Comparison of ENCODE assay signal across 8 mouse cellular contexts in the genomic region with DNA sequence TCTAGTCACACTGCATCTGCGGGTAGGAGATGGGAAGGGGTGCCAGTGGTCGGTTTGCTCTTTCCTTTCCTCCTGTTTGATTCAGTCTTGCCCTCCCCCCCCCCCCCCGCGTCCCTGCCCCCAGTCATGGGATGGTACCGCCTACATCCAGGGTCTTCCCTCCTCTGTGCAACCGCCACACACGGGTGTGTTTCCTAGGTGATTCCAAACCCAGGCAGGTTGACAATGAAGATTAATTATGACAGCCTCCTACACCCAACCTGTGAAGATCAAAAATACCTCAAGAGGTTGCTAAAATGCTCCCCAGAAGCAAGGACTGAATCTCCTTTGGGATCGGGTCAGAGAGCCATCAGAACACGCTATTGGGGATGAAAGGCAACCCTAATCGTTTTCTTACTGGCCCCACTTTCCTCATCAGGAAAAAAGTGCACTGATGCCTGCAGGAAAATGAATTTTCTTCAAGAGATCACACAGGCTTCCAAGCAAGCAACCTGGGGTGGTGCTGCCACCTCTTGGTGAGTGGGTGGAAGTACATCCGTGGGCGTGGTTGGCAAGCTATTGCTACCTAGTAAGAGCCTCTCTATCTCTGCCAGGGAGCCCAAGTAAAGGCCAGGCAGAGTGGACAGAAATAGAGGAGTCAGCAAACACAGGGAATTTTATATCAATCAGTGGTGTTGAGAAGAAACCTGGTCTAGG. TPM values are rescaled to one million over a fixed set of nuclear protein-coding genes. Genes with fewer than 3 reads are reported as not detected.
DNase-seq lines count a peak whose midpoint lies in the region; ATAC-seq and TF ChIP-seq lines count a peak whose summit lies in the region.

No protein-coding gene starts in this region.

- H3K79me2 ChIP-seq in C2C12 (ENCODE audit: control insufficient read depth, insufficient read depth) = no peaks in the 10 kb centered on the region

- H3K9ac ChIP-seq in heart, embryonic 12.5 days = no peak overlapping the region
- H3K9ac ChIP-seq in kidney, postnatal 0 days (ENCODE audit: low read depth, low read length) = peak overlapping the region; percentile 40; the same call in 1 of the 2 replicates
- peak overlapping the region; percentile 56 for H3K9ac ChIP-seq in liver, embryonic 11.5 days (ENCODE audit: low read depth, low read length)
- H3K9ac ChIP-seq in stomach, embryonic 14.5 days (replicated peaks; ENCODE audit: low read depth, low read length) = no peak overlapping the region

- WGBS in heart, embryonic 12.5 days = 8% methylated on average over 9 of the region's 12 CpGs
- 13% methylated on average over 11 of the region's 12 CpGs for WGBS in kidney, postnatal 0 days
- 7% methylated on average over 10 of the region's 12 CpGs for WGBS in liver, embryonic 11.5 days
- 13% methylated on average over 10 of the region's 12 CpGs for WGBS in stomach, embryonic 14.5 days

- H3K4me1 ChIP-seq in heart, embryonic 12.5 days (replicated peaks) = peaks cover 23% of the 10 kb centered on the region
- 0 out of 2 replicates have a peak, but pooled peaks cover 5% of the 10 kb centered on the region for H3K4me1 ChIP-seq in kidney, postnatal 0 days (replicated peaks; ENCODE audit: insufficient read depth, low read length)
- H3K4me1 ChIP-seq in liver, embryonic 11.5 days (replicated peaks; ENCODE audit: control insufficient read depth, insufficient read depth, low read length) = peaks cover 18% of the 10 kb centered on the region
- H3K4me1 ChIP-seq in stomach, embryonic 14.5 days (ENCODE audit: control insufficient read depth, insufficient read depth, low read length) = peaks cover 3% of the 10 kb centered on the region; the same call in 1 of the 2 replicates

- no peaks in the 10 kb centered on the region for H3K27me3 ChIP-seq in C2C12 (ENCODE audit: control insufficient read depth, insufficient read depth, insufficient read length)
- H3K27me3 ChIP-seq in heart, embryonic 12.5 days (replicated peaks) = no peaks in the 10 kb centered on the region
- H3K27me3 ChIP-seq in kidney, postnatal 0 days (ENCODE audit: insufficient read depth, low read length) = no peaks in the 10 kb centered on the region
- no peaks in the 10 kb centered on the region for H3K27me3 ChIP-seq in liver, embryonic 11.5 days (replicated peaks; ENCODE audit: control insufficient read depth, insufficient read depth, low read length)
- no peaks in the 10 kb centered on the region for H3K27me3 ChIP-seq in stomach, embryonic 14.5 days (ENCODE audit: control insufficient read depth, insufficient read depth, low read length)

- peak; percentile 79 for ATAC-seq in erythroblast, adult 5-6 weeks (replicated peaks; ENCODE audit: low FRiP score, poor library complexity, severe bottlenecking)
- no peak; the same call in 1 of the 2 replicates for ATAC-seq in heart, embryonic 12.5 days (ENCODE audit: insufficient number of reproducible peaks, low FRiP score)
- ATAC-seq in kidney, postnatal 0 days (replicated peaks; ENCODE audit: low FRiP score, low read depth) = peak; percentile 57; the same call in 1 of the 2 replicates
- ATAC-seq in liver, embryonic 11.5 days (replicated peaks; ENCODE audit: low FRiP score) = peak; percentile 62
- no peak for ATAC-seq in stomach, embryonic 14.5 days (ENCODE audit: insufficient number of reproducible peaks, insufficient read depth, low FRiP score, low read depth)

- H3K9me3 ChIP-seq in heart, embryonic 12.5 days (replicated peaks) = no peaks in the 10 kb centered on the region
- no peaks in the 10 kb centered on the region for H3K9me3 ChIP-seq in kidney, postnatal 0 days (replicated peaks; ENCODE audit: low read length)
- H3K9me3 ChIP-seq in liver, embryonic 11.5 days (ENCODE audit: control insufficient read depth, low read length) = no peaks in the 10 kb centered on the region
- no peaks in the 10 kb centered on the region for H3K9me3 ChIP-seq in stomach, embryonic 14.5 days (ENCODE audit: control insufficient read depth, low read depth, low read length)

- no peaks in the 10 kb centered on the region for H3K36me3 ChIP-seq in C2C12 (ENCODE audit: control insufficient read depth, insufficient read depth)
- H3K36me3 ChIP-seq in heart, embryonic 12.5 days = no peaks in the 10 kb centered on the region
- H3K36me3 ChIP-seq in kidney, postnatal 0 days (ENCODE audit: insufficient read depth, low read length) = no peaks in the 10 kb centered on the region
- no peaks in the 10 kb centered on the region for H3K36me3 ChIP-seq in liver, embryonic 11.5 days (ENCODE audit: control insufficient read depth, insufficient read depth, low read length)
- no peaks in the 10 kb centered on the region for H3K36me3 ChIP-seq in stomach, embryonic 14.5 days (ENCODE audit: control insufficient read depth, insufficient read depth, low read length)

- H3ac ChIP-seq in C2C12 (ENCODE audit: control insufficient read depth, insufficient read length, low read depth) = no peak overlapping the region

- 0 out of 2 replicates have a peak overlapping the region, but pooled peaks have one; percentile 3 for H3K27ac ChIP-seq in heart, embryonic 12.5 days (ENCODE audit: poor library complexity, severe bottlenecking)
- H3K27ac ChIP-seq in kidney, postnatal 0 days = peak overlapping the region; percentile 76; the same call in 1 of the 2 replicates
- H3K27ac ChIP-seq in liver, embryonic 11.5 days (ENCODE audit: low read depth, low read length) = peak overlapping the region; percentile 35
- H3K27ac ChIP-seq in stomach, embryonic 14.5 days (ENCODE audit: low read length) = peak overlapping the region; percentile 53; the same call in 1 of the 2 replicates

- H3K4me2 ChIP-seq in heart, embryonic 12.5 days = peak overlapping the region; percentile 67
- H3K4me2 ChIP-seq in kidney, postnatal 0 days (ENCODE audit: low read length) = peak overlapping the region; percentile 64
- peak overlapping the region; percentile 75 for H3K4me2 ChIP-seq in liver, embryonic 11.5 days
- peak overlapping the region; percentile 49 for H3K4me2 ChIP-seq in stomach, embryonic 14.5 days (replicated peaks; ENCODE audit: low read depth, low read length)

- H3K4me3 ChIP-seq in C2C12 (ENCODE audit: insufficient read depth, poor library complexity, severe bottlenecking) = no peak overlapping the region
- H3K4me3 ChIP-seq in heart, embryonic 12.5 days = peak overlapping the region; percentile 37
- H3K4me3 ChIP-seq in kidney, postnatal 0 days (replicated peaks; ENCODE audit: low read depth, low read length) = peak overlapping the region; percentile 28
- H3K4me3 ChIP-seq in liver, embryonic 11.5 days (ENCODE audit: low read depth, low read length) = peak overlapping the region; percentile 44
- H3K4me3 ChIP-seq in stomach, embryonic 14.5 days (ENCODE audit: low read depth, low read length) = peak overlapping the region; percentile 22

- DNase-seq in brain, adult 2 months (ENCODE audit: low read depth, low spot score) = peak; percentile 96
- DNase-seq in kidney, postnatal 0 days (ENCODE audit: low spot score) = peak; percentile 90
- DNase-seq in liver, embryonic 11.5 days (ENCODE audit: low spot score) = peak; percentile 82
- DNase-seq in naive thymus-derived CD4-positive, alpha-beta T cell, adult 2 months (ENCODE audit: low read depth) = peak; percentile 96

- peak; percentile 85 for TF ChIP-seq CTCF in C2C12 (IDR thresholded peaks at IDR 0.05; ENCODE audit: control insufficient read depth, insufficient read depth, insufficient read length)
- TF ChIP-seq CTCF in kidney, postnatal 0 days (IDR thresholded peaks at IDR 0.05; ENCODE audit: low read depth) = peak; percentile 98

- no peaks in the 10 kb centered on the region for H3K79me3 ChIP-seq in C2C12 (ENCODE audit: low read depth)

TF ChIP-seq in C2C12, 6 proteins besides CTCF, POLR2A, EP300 and RAD21:
- no peak for TF ChIP-seq CEBPB (IDR thresholded peaks at IDR 0.05; ENCODE audit: low read depth)
- TF ChIP-seq MAX (IDR thresholded peaks at IDR 0.05) = no peak
- TF ChIP-seq FOSL1 (IDR thresholded peaks at IDR 0.05; ENCODE audit: insufficient read depth, low read length, poor library complexity, severe bottlenecking) = no peak
- no peak for TF ChIP-seq MYOD1 (IDR thresholded peaks at IDR 0.05; ENCODE audit: control insufficient read depth, insufficient read length, low read depth)
- no peak for TF ChIP-seq USF1 (IDR thresholded peaks at IDR 0.05; ENCODE audit: low read depth)
- no peak for TF ChIP-seq MYOG (IDR thresholded peaks at IDR 0.05; ENCODE audit: control insufficient read depth, extremely low read depth, insufficient read length)

RNA-seq across cellular contexts. Expression of gene Vdac1, which starts 14.6 kb away (rescaled TPM):
- 296 TPM for polyA plus RNA-seq in C2C12 (2012; fragmentation: generic; extraction: Trizol)
- total RNA-seq in erythroblast, adult 5-6 weeks (2015; ENCODE audit: low replicate concordance) = 32.9 and 36.4 TPM in 2 replicates
- total RNA-seq in erythroblast, adult 5-6 weeks (2017; ENCODE audit: low replicate concordance) = 34.0 and 51.9 TPM in 2 replicates
- polyA plus RNA-seq in heart, embryonic 12.5 days (2016; fragmentation: Nextera tagmentation; extraction: Ambion mirVana) = 423 and 426 TPM in 2 replicates
- 355 and 398 TPM in 2 replicates for polyA plus RNA-seq in kidney, postnatal 0 days (2015; fragmentation: Nextera tagmentation; extraction: Ambion mirVana)
- polyA plus RNA-seq in liver, embryonic 11.5 days (2014; fragmentation: Nextera tagmentation; extraction: Ambion mirVana) = 228 and 243 TPM in 2 replicates
- 202 and 210 TPM in 2 replicates for polyA plus RNA-seq in stomach, embryonic 14.5 days (2014; fragmentation: Nextera tagmentation; extraction: Ambion mirVana)

RNA-seq across cellular contexts. Expression of gene 9530068E07Rik, which starts 50.1 kb away (rescaled TPM):
- polyA plus RNA-seq in C2C12 (2012; fragmentation: generic; extraction: Trizol) = 111 TPM
- total RNA-seq in erythroblast, adult 5-6 weeks (2015; ENCODE audit: low replicate concordance) = 30.6 and 35.1 TPM in 2 replicates
- 22.2 and 24.3 TPM in 2 replicates for total RNA-seq in erythroblast, adult 5-6 weeks (2017; ENCODE audit: low replicate concordance)
- polyA plus RNA-seq in heart, embryonic 12.5 days (2016; fragmentation: Nextera tagmentation; extraction: Ambion mirVana) = 234 and 246 TPM in 2 replicates
- polyA plus RNA-seq in kidney, postnatal 0 days (2015; fragmentation: Nextera tagmentation; extraction: Ambion mirVana) = 228 and 245 TPM in 2 replicates
- 124 and 141 TPM in 2 replicates for polyA plus RNA-seq in liver, embryonic 11.5 days (2014; fragmentation: Nextera tagmentation; extraction: Ambion mirVana)
- 212 and 229 TPM in 2 replicates for polyA plus RNA-seq in stomach, embryonic 14.5 days (2014; fragmentation: Nextera tagmentation; extraction: Ambion mirVana)

Comparison
In these comparisons a context has a peak if more than half of its experiments do, and no peak if none do; other contexts are left out.
1. ATAC-seq: peak in erythroblast, adult 5-6 weeks (single experiment), kidney, postnatal 0 days (single experiment) and liver, embryonic 11.5 days (single experiment); none in heart, embryonic 12.5 days (single experiment) and stomach, embryonic 14.5 days (single experiment).
2. H3K27ac ChIP-seq: peak in every context shown above with its lines; median percentile 76 in kidney, postnatal 0 days; 53 in stomach, embryonic 14.5 days; 35 in liver, embryonic 11.5 days; 3 in heart, embryonic 12.5 days.
3. H3K9ac ChIP-seq: peak in kidney, postnatal 0 days (single experiment) and liver, embryonic 11.5 days (single experiment); none in heart, embryonic 12.5 days (single experiment) and stomach, embryonic 14.5 days (single experiment).
4. Peak in every context shown above with its lines, with median percentiles within 50 percentile points of each other: DNase-seq and H3K4me2 ChIP-seq.